Mouse (Mus musculus): ENCODE data around the gene Fndc7.

Fndc7 gene

GRCm38 (mm10) chr3:108889908-108890307, at the start of gene Fndc7:
TSS of gene Fndc7 (minus strand) at chr3:108890008.
- no peak for DNase-seq (ENCODE audit: low spot score in 2 of 2)

DNA sequence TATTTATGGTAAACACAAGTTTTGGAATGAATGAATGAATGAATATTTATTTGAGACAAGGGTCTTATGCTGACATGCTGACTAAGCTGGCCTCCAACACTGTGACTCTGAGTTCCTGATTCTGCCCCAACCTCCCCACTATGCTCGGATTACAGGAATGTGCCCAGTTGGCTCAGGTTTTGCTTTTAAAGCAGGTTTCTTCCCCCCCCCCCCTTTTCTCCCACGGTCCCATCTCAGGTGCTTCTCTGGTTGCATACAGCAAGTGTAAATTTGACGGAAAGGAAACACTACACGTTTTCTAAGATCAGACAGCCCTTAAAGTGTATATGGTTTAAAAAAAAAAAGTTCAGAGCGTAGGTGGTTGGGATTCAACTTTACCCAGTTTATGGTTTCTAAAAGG, 49.8 kb upstream of the Fndc7 start, which contains the start of gene Henmt1:
Gene Henmt1, plus strand, starts transcription at position 301 of the 400 bp plus-strand sequence.
- DNase-seq (ENCODE audit: low spot score in 2 of 2): no peak

- no peak for DNase-seq (ENCODE audit: low spot score in 2 of 2)
Observed at GRCm38 (mm10) chr3:108938691-108939090, 48.9 kb upstream of the Fndc7 start.

DNA sequence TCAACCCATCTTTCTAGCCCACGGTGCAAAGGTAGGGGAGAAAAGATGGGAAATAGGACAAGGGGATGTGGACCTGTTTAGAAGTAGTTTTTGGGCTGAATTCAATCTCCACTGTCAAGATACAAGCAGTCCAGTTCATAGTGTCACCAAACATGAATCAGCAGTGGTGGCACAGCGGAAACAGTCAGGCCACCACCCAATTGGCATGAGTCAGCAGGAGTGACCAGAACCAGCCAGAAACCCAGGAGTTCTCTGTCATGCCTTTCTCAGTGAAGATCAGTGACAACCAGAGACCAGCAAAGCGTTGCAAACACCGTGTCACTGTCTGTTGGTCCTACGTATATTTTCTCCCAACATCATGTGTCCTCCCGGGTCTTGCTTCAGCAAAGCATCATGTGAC, 43.7 kb upstream of the Fndc7 start:
- no peak for DNase-seq (ENCODE audit: low spot score in 2 of 2)

DNA sequence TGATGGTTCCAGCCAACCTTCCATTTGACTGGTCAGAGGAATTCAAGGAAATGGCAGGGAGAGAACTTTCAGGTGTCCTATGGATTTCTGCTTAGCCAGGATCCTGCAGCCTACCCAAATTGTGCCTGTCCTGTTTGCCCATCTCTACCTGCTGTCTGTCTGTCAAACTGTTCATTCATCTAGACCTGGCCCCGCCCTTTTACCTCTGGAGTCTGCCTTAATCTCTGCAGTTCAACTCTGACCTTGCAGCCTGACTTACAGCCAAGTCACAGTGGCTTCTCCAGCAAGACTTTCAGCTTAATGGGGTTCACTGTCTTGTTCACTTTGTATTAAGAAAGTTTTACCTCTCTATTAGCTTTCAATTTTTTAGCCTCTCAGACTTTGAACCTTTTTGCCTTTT, 36.5 kb upstream of the Fndc7 start:
- DNase-seq (ENCODE audit: low spot score in 2 of 2): no peak

GRCm38 (mm10) chr3:108925677-108926076, 35.9 kb upstream of the Fndc7 start:
- DNase-seq (ENCODE audit: low spot score in 2 of 2): no peak

GRCm38 (mm10) chr3:108921822-108922221, 32.0 kb upstream of the Fndc7 start:
- no peak for DNase-seq (ENCODE audit: low spot score in 2 of 2)

GRCm38 (mm10) chr3:108920442-108921070, 30.7 kb upstream of the Fndc7 start:
- no peak for DNase-seq (ENCODE audit: low spot score in 2 of 2)

DNA sequence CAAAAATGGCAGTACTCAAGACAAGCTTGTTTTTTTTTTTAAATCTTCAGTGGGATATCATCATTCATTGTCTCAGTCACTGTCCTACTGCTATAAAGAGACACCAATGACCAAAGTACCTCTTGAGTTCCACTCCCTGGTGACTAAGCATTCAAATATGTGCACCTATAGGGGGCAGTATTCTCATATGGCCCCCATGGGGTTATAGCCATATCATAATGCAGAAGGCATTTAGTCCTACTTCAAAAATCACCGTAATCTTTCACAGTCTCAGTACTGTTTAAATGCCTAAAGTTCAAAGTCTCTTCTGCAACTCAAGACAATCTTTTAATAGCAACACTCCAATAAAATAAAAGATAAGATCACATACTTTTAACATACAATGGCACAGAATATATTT, 29.0 kb upstream of the Fndc7 start:
- peak in 1 of 2 experiments; percentile 32 for DNase-seq (ENCODE audit: low spot score in 2 of 2)

DNA sequence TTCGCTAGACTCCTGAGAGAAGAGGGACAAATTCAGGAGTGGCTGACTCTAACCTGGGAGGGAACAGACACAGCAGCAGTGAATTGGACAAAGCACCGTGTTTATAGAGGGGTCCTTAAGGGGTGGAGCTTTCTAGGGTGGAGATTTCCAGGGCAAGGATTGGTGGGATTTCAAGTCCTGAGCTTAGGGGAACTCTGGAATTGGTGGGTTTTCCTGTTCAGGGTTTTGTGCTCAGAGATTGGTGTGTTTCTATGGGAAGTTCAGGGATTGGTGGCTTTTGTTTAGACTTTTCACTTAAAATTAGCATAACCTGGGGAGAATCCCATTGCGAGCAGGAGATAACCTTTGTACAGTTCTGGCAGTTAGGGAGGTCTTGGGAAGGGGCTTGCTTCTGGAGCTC, 28.2 kb upstream of the Fndc7 start:
- no peak for DNase-seq (ENCODE audit: low spot score in 2 of 2)

DNA sequence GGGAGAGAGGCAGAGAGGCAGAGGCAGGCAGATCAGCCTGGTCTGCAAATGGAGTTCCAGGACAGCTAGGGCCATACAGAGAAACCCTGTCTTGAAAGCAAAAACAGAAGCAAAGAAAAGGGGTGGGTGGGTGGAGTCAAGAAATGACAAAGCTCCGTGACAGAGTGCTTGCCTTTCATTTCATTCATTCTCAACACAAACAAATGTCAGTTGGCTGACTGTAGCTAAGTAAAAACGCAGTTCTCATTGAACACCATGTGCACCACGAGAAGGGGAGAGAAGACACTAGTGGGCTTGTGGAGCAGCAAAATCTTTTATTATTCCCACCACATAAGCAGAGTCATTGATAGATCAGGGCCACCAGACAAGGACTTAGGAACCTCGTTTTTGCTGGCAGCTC, 27.0 kb upstream of the Fndc7 start:
- no peak for DNase-seq (ENCODE audit: low spot score in 2 of 2)

DNA sequence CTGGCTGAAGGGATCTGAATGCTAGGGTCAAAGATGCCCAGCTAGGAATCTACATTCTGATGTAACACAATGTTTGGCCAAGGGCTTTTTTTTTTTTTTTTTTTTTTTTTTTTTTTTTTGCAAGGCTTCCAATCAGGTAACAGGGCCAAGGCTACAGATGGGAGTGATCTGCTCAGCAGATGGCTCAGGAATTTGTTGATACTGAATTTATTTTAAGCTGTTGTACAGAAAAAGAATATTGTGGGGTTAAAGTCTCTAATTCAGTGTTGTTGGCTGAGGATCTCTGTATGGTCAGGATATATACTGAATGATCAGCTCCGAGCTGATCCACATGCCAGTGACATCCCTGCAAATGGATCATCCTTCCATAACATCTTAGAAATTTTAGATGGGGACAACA, 26.2 kb upstream of the Fndc7 start:
- no peak for DNase-seq (ENCODE audit: low spot score in 2 of 2)

DNA sequence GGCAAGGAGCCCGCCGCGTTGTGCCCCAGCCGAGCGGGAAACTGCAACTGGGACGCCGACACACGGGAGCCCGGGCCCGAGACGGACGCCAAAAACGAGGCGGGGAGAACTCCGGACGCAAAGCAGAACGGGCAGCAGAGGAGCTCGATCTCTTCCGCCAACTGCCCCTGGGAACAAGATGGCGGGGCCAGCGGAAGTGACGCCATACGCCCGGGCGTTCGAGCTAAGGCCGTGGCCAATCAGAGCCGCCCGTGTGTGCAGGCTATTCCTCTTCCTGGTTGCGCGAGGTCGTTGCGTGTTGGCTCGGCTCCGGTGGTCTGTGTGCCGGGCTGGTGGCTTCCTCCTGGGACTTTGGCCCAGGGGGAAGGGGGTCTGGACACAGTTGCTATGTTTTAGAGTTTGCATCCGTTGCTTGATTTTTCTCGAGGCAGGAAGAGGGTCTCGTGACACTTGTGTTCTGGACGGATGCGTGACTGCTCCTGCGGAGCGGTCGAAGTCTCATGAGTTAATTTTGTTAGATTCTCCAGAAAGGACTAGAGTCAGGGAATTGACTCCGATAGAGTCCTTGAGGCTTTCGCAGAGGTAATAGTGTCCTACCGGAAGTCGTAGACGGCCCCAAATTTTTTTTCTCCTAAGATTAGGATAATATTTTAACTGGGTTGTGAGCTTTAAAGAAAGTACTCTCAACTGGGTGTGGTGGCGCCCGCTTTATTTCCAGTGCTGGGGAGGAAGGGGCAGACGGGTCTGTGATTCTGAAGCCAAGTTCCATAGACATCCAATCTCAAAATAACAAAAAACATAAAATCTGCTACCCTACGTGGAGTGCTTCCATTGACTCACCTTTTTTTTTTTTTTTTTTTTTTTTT, 22.0 kb upstream of the Fndc7 start, which contains the start of gene Prpf38b:
Gene Prpf38b, minus strand, starts transcription at position 180 of the 866 bp plus-strand sequence.
- DNase-seq (ENCODE audit: low spot score in 2 of 2): peak; percentile 94

GRCm38 (mm10) chr3:108911081-108911547, 21.3 kb upstream of the Fndc7 start:
- DNase-seq (ENCODE audit: low spot score in 2 of 2): peak; percentile 80 to 86

GRCm38 (mm10) chr3:108910303-108911080, 20.7 kb upstream of the Fndc7 start:
- DNase-seq (ENCODE audit: low spot score in 2 of 2): peak; percentile 18

DNA sequence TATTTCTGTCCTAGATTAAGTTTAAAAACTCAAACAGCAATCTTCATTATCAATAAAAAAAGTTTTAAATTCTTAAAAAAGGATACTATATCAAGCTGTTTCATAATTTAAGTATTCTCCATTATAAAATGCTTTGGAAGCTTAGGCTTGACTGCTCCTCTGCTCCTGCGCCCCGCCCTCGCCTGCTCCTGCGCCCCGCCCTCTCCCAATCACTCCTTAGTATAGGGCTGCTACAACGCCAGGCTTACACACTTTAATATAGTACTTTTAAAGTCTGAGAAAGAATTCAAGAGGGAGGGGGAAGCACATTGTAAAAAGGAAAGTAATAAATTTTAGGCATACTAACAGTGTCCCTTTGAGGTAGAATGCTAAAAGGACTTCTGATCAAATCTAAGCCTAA, 13.1 kb upstream of the Fndc7 start:
- no peak for DNase-seq (ENCODE audit: low spot score in 2 of 2)

DNA sequence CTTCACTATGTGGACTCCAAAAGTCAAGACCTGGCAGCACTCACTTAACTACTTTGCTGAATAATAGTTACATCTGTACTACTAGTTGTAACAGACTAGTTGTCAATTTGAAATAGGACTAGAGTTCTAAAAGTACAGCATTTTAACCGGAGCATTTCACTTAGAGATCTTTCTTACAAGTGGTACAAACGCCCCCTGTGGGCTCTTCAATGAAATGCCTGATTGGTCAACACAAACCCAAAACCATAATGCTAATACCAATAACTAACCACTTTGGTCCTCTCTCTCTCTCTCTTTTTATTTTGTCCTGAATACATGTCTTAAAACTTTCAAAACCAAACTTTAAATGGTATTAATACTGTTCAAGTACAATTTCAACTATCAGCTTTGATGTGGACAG, 12.2 kb upstream of the Fndc7 start:
- no peak for DNase-seq (ENCODE audit: low spot score in 2 of 2)

DNA sequence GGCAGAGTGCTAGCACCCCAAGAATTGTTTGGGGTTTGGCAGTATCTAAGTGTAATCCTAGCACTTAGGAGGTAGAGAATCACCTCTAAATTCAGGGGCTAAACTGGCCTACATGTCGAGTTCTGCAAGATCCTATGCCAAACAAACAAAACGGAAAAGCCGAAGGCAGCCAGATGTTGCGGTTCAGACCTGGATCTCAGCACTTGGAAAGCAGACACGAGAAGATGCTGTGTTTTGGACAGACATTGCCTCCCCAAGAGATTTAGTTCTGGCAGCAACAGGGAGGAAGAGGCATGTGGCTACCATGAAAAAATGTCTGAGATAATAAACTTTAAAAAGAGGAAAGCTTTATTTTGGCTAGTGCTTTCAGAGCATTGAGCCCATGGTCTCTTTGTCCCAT, 10.9 kb upstream of the Fndc7 start:
- no peak for DNase-seq (ENCODE audit: low spot score in 2 of 2)

DNA sequence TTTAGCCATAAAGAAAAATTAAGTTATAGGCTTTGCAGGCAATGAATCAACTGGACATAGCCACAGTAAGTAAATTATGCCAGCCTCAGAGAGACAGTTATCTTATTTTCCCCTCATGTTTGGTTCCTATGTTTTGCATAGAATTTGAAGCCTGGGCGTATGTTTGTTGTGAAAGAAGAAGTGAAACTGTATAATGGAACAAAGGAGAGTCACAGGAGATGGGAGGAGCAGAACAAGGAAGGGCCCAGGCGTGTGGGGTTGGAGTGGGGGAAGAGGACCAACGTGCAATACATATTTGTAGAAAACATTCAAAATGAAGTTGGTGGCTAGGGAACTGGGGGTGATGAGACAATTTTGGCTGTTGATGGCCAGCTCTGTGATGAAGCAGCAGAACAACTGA, 10.3 kb upstream of the Fndc7 start:
- no peak for DNase-seq (ENCODE audit: low spot score in 2 of 2)

- DNase-seq (ENCODE audit: low spot score in 2 of 2): no peak
Observed at GRCm38 (mm10) chr3:108898640-108899039, 8.8 kb upstream of the Fndc7 start.

DNA sequence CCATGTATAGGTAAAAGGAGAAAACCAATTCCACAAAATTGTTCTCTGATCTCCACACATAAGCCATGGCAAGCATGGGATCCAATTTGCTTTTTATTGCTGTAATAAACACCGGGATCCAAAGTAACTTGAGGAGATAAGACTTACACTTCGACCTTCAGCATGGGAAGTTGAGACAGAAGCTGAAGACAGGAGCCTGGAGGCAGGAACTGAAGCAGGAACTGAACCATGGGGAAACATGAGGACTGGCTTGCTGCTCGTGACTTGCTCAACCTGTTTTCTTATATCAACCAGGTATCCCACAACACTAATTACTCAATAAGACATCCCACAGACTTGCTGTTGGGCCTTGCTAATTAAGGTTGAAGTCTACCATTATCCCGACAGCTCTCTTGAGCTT, 3.1 kb upstream of the Fndc7 start:
- no peak for DNase-seq (ENCODE audit: low spot score in 2 of 2)

DNA sequence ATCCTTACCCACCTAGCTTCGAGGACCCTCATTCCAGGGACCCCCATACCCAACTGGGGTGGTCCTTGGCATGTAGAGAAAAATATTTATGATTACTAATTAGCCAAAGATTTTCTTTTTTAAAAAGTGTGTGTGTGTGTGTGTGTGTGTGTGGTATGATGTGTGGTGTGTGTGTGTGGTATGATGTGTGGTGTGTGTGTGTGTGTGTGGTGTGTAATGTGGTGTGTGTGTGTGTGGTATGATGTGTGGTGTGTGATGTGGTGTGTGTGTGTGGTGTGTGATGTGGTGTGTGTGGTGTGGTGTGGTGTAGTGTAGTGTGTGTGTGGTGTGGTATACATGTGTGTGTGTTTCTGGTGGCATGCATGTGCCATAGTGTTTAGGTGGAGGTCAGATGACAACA, 2.3 kb upstream of the Fndc7 start:
- no peak for DNase-seq (ENCODE audit: low spot score in 2 of 2)

Data from thymus, postnatal 10 days (tissue).